Mouse (Mus musculus): Measurements from ENCODE around the gene Smpd3. TPM values are rescaled to one million over a fixed set of nuclear protein-coding genes. Genes with fewer than 3 reads are reported as not detected.

Smpd3 gene
- total RNA-seq (2021), result 100 to 1,000 TPM; 105 to 107 TPM
- long read RNA-seq, experiment 1, full-length matches to known transcripts, result 34 of 77 reads
- long read RNA-seq, experiment 1, partial matches to known transcripts, result 19 of 77 reads
- long read RNA-seq, experiment 1, other reads (novel, unspliced or antisense), result 24 of 77 reads
- long read RNA-seq, experiment 2, full-length matches to known transcripts, result 34 of 102 reads
- long read RNA-seq, experiment 2, partial matches to known transcripts, result 25 of 102 reads
- long read RNA-seq, experiment 2, other reads (novel, unspliced or antisense), result 43 of 102 reads

DNA sequence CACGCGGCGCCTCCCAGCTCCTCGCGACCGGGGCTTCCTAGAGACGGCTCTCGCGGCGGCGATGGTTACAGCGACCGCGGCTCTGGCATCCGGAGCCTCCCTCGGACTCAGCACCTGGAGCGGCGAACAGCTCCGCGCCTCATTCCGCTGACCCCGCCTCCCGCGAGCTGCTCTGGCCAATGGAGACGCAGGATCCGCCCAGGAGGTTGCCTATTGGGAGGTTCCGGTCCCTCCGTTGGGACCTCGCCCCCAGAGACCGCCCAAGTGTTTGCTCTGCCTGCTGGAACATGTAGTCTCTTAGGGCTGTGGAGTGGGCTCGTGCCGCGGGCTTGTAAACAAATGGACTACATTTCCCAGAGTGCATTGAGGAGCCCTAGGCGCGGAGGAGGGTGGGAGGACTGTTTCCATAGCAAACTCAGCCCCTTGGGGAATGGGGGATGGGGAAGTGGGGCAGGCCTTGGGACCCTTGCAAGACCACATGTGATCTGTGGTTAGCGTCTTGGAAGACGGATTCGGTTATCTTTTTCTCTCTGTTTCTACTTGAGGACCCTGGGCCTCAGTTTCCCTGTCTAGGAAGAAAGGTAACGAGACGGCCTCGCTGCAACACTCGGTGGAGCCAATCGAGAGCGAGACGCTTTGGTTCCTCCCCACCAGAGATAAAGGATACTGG lies at the start of gene Smpd3:
TSS of gene Smpd3 (minus strand) at position 137 of the 670 bp plus-strand sequence.
- peak; percentile 97 to 100 for DNase-seq (ENCODE audit: low spot score in 2 of 2)

DNA sequence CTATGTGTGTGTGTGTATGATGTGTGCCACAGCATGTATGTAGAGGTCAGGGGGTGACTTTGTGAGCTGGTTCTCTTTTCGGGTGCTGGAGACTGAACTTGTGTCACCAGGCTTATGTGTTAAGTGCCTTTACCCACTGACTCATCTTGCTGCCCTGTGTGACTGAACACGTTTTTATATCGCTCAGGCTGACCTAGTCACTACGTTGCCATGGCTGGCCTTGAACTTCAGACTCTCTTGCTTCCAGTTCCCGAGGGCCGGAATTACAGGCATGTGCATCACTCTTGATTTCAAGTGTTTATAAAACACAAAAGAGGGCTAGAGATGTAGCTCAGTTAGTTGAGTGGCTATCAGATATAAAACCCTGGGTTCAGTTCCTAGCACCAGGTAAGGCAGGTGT lies 43.2 kb upstream of the Smpd3 start:
- DNase-seq (ENCODE audit: low spot score in 2 of 2), result no peak

DNA sequence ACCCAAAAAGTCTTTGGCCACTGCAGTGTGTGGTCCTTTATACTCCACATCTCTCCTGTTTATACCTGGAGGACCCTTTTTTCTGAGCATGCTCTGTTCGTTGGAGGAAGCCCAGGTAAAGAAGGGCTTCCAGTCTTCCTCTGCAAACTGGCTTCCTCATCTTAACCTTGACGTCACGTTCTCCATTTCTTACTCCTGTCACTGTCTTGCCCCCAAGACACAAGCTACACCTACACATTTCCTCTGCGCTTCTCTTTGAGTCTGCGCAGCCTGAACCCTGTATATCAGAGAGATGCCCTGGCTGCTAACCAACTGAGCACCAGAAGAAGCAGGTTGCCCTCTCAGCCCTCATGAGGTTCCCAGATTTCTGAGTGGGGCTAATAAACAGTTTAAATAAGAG lies 41.6 kb upstream of the Smpd3 start:
- no peak for DNase-seq (ENCODE audit: low spot score in 2 of 2)

DNA sequence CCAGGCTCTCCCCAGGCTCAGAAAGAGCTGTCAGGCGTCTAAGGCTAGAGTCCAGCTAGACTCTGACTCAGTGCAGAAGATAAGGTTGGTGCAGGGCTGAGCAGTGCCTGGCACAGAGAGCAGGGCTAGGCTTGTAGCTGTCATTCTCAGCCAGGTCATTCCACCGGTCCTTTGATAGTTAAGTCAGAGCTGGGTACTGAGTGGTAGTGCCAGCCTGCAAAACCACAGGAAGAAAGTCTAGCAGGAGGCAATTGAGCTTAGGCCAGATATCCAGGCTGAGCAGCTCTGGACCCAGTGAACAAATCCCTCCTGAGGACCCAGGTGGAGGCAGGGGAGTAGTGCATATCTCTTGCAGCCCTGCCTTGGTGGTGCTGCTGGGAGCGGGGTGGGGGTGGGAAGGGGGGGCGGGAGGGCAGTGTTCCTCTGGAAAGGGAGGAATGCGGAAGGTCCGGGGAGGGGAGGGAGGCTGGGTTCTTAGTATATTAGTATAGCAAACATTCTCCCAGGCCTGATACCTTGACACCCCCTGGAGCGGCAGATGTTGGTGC lies 40.8 kb upstream of the Smpd3 start:
- DNase-seq (ENCODE audit: low spot score in 2 of 2), result no peak

DNA sequence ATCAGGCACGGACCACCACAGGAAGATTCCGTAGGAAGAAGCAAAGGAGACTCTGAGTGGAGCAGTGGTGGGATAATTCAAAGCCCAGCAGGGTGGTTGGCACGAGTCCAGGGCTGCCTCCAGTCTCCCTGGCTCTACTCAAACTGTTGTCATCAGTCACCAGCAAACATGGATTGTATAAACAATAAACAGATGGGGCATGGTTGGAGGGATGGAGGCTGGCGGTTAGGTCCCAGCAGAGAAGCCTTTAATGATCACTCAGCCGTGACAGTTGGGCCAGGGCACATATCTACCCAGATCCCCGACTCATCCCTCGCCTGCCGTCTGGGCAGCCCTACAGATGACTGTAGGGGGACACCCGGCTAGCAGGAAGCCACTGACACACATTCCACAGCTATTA lies 39.1 kb upstream of the Smpd3 start:
- DNase-seq (ENCODE audit: low spot score in 2 of 2), result peak; percentile 24 to 26

DNA sequence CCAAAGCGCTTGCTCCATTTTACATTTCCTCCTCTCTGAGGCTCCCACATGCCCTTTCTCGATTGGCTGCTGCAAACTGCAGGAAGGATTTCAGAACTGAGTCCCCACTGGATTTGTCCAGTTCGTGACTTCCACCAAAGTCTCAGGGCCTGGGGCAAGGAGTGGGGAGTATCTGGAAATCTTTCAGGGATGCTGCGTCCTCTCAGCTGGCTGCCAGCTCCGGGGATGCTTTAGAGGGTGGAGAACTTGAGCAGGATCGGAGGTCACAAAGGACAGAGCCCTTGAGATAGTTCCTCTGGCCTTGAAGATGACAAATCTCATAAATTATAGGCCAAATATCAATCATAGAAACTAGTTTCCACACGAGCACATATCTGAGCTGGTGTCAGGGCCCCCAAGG lies 38.2 kb upstream of the Smpd3 start:
- no peak for DNase-seq (ENCODE audit: low spot score in 2 of 2)

GRCm38 (mm10) chr8:106369069-106369468 lies 31.3 kb upstream of the Smpd3 start:
- DNase-seq (ENCODE audit: low spot score in 2 of 2), result no peak

DNA sequence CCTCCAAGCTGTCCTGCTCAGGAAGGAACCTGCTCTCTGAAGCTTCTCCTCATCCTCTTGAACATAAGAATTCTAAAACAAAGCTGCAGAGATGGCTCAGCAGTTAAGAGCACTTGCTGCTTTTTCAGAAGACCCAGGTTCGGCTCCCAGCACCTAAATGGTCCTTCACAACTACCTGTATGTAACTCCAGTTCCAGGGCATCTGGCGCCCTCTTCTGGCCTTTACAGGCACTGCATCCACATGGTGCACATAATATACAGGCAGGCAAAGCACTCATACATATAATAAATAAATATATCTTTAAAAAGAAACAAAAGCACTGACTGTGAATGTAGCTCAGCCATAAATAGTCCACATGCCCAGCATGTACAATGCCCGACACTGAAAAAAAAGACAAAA lies 30.7 kb upstream of the Smpd3 start:
- DNase-seq (ENCODE audit: low spot score in 2 of 2), result peak in 1 of 2 experiments; percentile 7

- no peak for DNase-seq (ENCODE audit: low spot score in 2 of 2)
Measured at GRCm38 (mm10) chr8:106364837-106365236, 27.0 kb upstream of the Smpd3 start.

GRCm38 (mm10) chr8:106364278-106364677 lies 26.5 kb upstream of the Smpd3 start:
- no peak for DNase-seq (ENCODE audit: low spot score in 2 of 2)

DNA sequence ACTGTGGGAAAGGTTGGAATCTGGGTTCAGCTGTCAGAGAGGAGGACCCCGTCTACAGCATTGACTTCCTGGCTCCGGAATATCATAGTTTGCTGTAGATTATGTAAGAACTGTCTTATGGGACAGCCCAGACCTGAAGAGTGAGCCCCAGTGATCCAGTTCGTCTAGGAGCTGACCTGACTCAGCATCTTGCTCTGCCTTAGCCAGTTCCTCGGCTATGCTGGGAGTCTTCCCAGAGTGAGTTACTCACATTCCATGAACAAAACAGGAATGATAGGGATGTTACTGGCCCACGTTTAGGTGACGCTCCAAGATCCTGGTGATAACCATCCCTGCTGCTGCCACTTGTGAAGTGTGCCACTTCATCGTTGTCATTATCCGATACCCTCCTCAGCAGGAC lies 25.5 kb upstream of the Smpd3 start:
- no peak for DNase-seq (ENCODE audit: low spot score in 2 of 2)

DNA sequence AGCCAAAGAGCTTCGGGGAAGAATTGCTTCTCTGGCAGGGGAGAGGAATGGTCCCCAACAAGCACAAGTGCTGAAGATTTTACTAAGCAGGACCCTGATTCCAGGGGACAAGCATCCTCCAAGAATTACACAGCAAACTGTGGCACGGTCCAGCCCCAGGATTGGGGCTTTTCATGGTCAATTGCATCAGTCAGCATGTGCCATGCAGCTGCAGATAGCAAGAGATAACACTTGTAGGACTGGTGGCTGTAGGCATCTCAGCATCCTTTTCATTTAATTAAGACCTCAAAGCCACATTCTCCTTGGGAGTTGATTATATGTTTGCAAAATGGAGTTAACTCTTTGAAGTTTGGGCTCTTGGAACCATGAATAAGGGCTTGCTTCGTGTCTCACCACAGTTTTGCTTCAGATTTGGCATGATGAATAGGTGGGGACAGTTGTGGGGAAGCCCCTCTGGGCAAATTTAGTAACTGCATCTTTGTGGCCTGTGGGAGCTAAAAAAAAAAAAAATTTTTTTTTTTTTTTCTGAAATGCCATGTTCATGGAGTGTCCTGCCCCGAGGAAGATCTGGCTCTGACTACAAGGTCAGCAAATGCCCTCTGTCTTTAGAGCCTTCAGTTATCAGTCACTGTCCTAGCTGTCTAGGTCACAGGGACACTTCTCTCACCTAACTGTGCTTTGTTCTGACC lies 22.0 kb upstream of the Smpd3 start:
- DNase-seq (ENCODE audit: low spot score in 2 of 2), result no peak

DNA sequence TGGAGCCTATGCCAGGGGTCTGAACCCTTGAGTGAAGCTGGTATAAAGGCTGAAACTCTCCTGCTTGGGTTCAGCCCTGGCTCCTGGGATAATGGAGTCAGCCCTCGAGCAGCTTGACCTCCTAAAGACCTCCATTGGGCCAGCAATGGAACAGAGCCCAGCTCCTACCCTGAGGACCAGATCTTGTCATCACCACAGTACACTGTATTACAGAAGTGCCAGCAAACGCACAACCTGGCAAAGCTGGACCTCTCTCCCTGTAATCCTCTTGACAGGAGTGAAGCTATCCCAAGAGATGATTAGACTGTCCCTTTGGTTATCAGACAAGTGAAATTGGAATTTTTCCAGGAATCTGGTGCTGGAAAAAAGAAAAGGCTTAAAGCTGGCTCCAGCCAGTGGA lies 13.3 kb upstream of the Smpd3 start:
- DNase-seq (ENCODE audit: low spot score in 2 of 2), result no peak

- DNase-seq (ENCODE audit: low spot score in 2 of 2), result no peak
Measured at GRCm38 (mm10) chr8:106349398-106349797, 11.6 kb upstream of the Smpd3 start.

GRCm38 (mm10) chr8:106346123-106346522 lies 8.3 kb upstream of the Smpd3 start:
- no peak for DNase-seq (ENCODE audit: low spot score in 2 of 2)

DNA sequence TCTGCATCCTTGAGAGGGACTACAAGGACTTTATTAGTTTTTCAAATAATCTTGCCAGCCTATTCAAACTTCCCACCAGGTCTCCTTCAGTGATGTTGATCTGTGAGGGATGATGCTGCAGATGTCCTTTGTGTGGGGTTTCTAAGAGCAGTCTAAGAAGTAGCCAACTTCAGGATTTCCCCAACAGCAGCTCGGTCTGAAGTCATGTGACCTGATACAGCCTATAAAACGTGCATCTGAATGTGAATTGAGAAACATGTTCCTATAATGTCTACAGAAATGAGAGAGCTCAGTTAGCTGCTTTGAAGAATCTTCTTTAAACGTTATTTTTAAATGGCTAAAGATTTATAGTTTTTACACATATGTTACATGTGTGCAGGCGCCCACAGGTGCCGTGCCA lies 5.7 kb upstream of the Smpd3 start:
- DNase-seq (ENCODE audit: low spot score in 2 of 2), result no peak

- DNase-seq (ENCODE audit: low spot score in 2 of 2), result no peak
Measured at GRCm38 (mm10) chr8:106342828-106343227, 5.0 kb upstream of the Smpd3 start.

- DNase-seq (ENCODE audit: low spot score in 2 of 2), result no peak
Measured at GRCm38 (mm10) chr8:106338741-106339209, 987 bp upstream of the Smpd3 start.

DNA sequence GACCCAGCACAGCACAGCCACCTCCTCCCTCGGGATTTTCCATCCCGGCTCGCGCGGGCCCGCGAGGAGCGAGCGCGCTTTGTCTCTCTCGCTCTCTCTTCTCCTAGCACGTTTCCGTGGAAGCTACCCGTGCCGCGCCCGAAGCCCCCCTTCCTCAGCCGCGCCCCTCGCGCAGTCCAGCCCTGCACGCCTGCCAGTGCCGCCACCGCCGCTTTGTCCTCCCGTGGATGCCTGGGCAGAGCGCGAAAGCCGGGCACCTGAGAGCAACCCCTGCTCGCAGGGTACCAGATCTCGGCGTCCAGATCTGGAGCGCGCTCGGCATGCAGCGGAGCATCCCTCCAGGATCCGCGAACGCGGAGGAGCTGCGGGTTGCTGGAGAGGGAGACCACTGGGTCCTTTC lies 1.2 kb downstream of the Smpd3 start:
- DNase-seq (ENCODE audit: low spot score in 2 of 2), result peak in 1 of 2 experiments; percentile 63

GRCm38 (mm10) chr8:106336031-106336430 lies 1.8 kb downstream of the Smpd3 start:
- no peak for DNase-seq (ENCODE audit: low spot score in 2 of 2)

DNA sequence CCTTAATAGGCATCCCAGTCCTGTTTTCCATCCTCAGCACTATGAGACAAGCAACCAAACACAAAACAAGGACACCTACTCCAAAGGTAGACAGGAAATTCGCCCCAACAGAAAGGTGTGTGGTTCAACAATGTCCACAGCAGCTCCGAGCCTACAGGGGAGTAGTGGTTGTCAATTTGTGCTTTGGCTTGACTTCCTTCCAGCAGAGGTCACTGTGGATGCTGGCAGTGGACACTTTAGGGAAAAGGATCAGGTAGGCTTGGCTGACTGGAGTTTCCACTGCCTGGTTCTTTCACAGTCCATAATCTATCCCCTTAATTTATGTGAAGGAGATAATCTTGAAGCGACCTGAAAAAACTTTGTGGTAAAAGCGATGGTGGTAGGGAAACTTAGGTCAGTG lies 2.6 kb downstream of the Smpd3 start:
- no peak for DNase-seq (ENCODE audit: low spot score in 2 of 2)

- no peak for DNase-seq (ENCODE audit: low spot score in 2 of 2)
Measured at GRCm38 (mm10) chr8:106333346-106333745, 4.4 kb downstream of the Smpd3 start.
